In genomic region chr19:4468363-4468762, GRCm38 (mm10) we compare ENCODE assay signal across 11 mouse cellular contexts. TPM values are rescaled to one million over a fixed set of nuclear protein-coding genes. Genes with fewer than 3 reads are reported as not detected.
A peak's percentile ranks its signal among the peaks of the same experiment; 100 is the strongest.
DNase-seq lines count a peak whose midpoint lies in the region; ATAC-seq and TF ChIP-seq lines count a peak whose summit lies in the region.
"Had no signal": no experiment of that assay in that cellular context is flagged by ENCODE, and none has a peak within 500 bp of the region (broad histone marks: within the 10 kb centered on the region; RNA-seq: fewer than 3 reads in every experiment).

No protein-coding gene starts in this region.

- TF ChIP-seq POLR2A in CH12.LX (IDR thresholded peaks at IDR 0.05; ENCODE audit: low read depth, low read length) = no peak

- dilution Hi-C loops in CH12.LX (cut with MboI; ENCODE audit: extremely low pct_ligation_motif_present, extremely low pct_unique_long_range_greater_than_20kb, low sequenced_read_pairs) = no loop called here

- H3K9ac ChIP-seq in CH12.LX (ENCODE audit: insufficient read depth, low read depth) = no peak overlapping the region
- H3K9ac ChIP-seq in liver, embryonic 14.5 days (replicated peaks) = no peak overlapping the region
- H3K9ac ChIP-seq in midbrain, embryonic 16.5 days (ENCODE audit: low read depth, low read length) = no peak overlapping the region
- H3K9ac ChIP-seq: neural tube, embryonic 12.5 days had no signal

- H3K79me2 ChIP-seq in CH12.LX (replicated peaks; ENCODE audit: control insufficient read depth, extremely low read depth, insufficient read depth, poor library complexity, severe bottlenecking) = no peaks in the 10 kb centered on the region

- no peaks in the 10 kb centered on the region for H3K36me3 ChIP-seq in CH12.LX (replicated peaks in 1 of 2; ENCODE audit: control insufficient read depth in 1 of 2, insufficient read depth in 1 of 2, low read length in 1 of 2)
- no peaks in the 10 kb centered on the region for H3K36me3 ChIP-seq in liver, embryonic 14.5 days (replicated peaks; ENCODE audit: control insufficient read depth, insufficient read depth, low read depth)
- no peaks in the 10 kb centered on the region for H3K36me3 ChIP-seq in midbrain, embryonic 16.5 days (ENCODE audit: control insufficient read depth, insufficient read depth, low read length)
- H3K36me3 ChIP-seq: neural tube, embryonic 12.5 days had no signal

- in situ Hi-C loops in CH12.LX (cut with MboI; ENCODE audit: low pct_ligation_motif_present, low pct_unique_long_range_greater_than_20kb, low sequenced_read_pairs) = no loop called here

- peaks cover 6% of the 10 kb centered on the region for H3K27me3 ChIP-seq in CH12.LX (replicated peaks)
- no peaks in the 10 kb centered on the region for H3K27me3 ChIP-seq in liver, embryonic 14.5 days (ENCODE audit: control insufficient read depth, insufficient read depth, low read length)
- no peaks in the 10 kb centered on the region for H3K27me3 ChIP-seq in midbrain, embryonic 16.5 days (ENCODE audit: control insufficient read depth, insufficient read depth, low read depth, low read length)
- H3K27me3 ChIP-seq: neural tube, embryonic 12.5 days had no signal

- peak; percentile 19 for DNase-seq in kidney, adult 11 months
- DNase-seq in kidney, postnatal 10 days = no peak
- peak; percentile 24 for DNase-seq in CH12.LX (ENCODE audit: extremely low read depth)
- peak; percentile 63 for DNase-seq in adrenal gland, postnatal 36 days
- no peak for DNase-seq in liver, embryonic 14.5 days (ENCODE audit: low read depth in 3 of 3, low spot score in 3 of 3)
- DNase-seq in frontal cortex, postnatal 10 days (ENCODE audit: low spot score in 2 of 2) = no peak

- WGBS in liver, embryonic 14.5 days (ENCODE audit: insufficient replicate concordance) = 20% methylated on average over 5 of the region's 5 CpGs
- WGBS in midbrain, embryonic 16.5 days = 32% methylated on average over 5 of the region's 5 CpGs

- no peak overlapping the region for H3K4me3 ChIP-seq in CH12.LX (replicated peaks in 1 of 3; ENCODE audit: low read depth in 2 of 3, low read length in 2 of 3, poor library complexity in 1 of 3)
- no peak overlapping the region for H3K4me3 ChIP-seq in liver, embryonic 14.5 days (ENCODE audit: insufficient read depth in 1 of 2, low read depth in 2 of 2, low read length in 2 of 2)
- H3K4me3 ChIP-seq in midbrain, embryonic 16.5 days (ENCODE audit: low read depth, low read length) = no peak overlapping the region
- H3K4me3 ChIP-seq: neural tube, embryonic 12.5 days had no signal

- TF ChIP-seq CTCF in CH12.LX (conservative IDR thresholded peaks at IDR 0.05 in 1 of 2, IDR thresholded peaks at IDR 0.05 in 1 of 2; ENCODE audit: low read depth in 2 of 2, low read length in 2 of 2) = peak; percentile 38 to 60; a peak in 3 of 4 replicates
- peak; percentile 72 for TF ChIP-seq CTCF in liver, embryonic 14.5 days (IDR thresholded peaks at IDR 0.05; ENCODE audit: low read depth)

- no peak overlapping the region for H3K27ac ChIP-seq in CH12.LX (ENCODE audit: insufficient read depth, low read depth)
- no peak overlapping the region for H3K27ac ChIP-seq in liver, embryonic 14.5 days
- no peak overlapping the region for H3K27ac ChIP-seq in midbrain, embryonic 16.5 days (ENCODE audit: low read length)
- H3K27ac ChIP-seq: neural tube, embryonic 12.5 days had no signal

- no peak for TF ChIP-seq EP300 in CH12.LX (IDR thresholded peaks at IDR 0.05; ENCODE audit: low read length)
- TF ChIP-seq EP300 in liver, embryonic 14.5 days (IDR thresholded peaks at IDR 0.05; ENCODE audit: low read depth) = no peak

- no peaks in the 10 kb centered on the region for H3K9me3 ChIP-seq in CH12.LX (replicated peaks; ENCODE audit: low read length)
- H3K9me3 ChIP-seq in liver, embryonic 14.5 days (ENCODE audit: control insufficient read depth, low read length) = no peaks in the 10 kb centered on the region
- H3K9me3 ChIP-seq in midbrain, embryonic 16.5 days (replicated peaks; ENCODE audit: control insufficient read depth, low read length, poor library complexity, severe bottlenecking) = no peaks in the 10 kb centered on the region
- H3K9me3 ChIP-seq: neural tube, embryonic 12.5 days had no signal

- no peak overlapping the region for H3K4me2 ChIP-seq in CH12.LX (ENCODE audit: insufficient read depth, low read depth, poor library complexity, severe bottlenecking)
- H3K4me2 ChIP-seq in liver, embryonic 14.5 days (ENCODE audit: low read depth) = no peak overlapping the region
- H3K4me2 ChIP-seq in midbrain, embryonic 16.5 days (ENCODE audit: low read length) = no peak overlapping the region
- H3K4me2 ChIP-seq: neural tube, embryonic 12.5 days had no signal

- H3K4me1 ChIP-seq in CH12.LX (ENCODE audit: control insufficient read depth in 1 of 2, insufficient read depth in 2 of 2) = 0 out of 4 replicates have a peak, but pooled peaks cover 0 to 2% of the 10 kb centered on the region in 2 experiments
- H3K4me1 ChIP-seq in liver, embryonic 14.5 days (replicated peaks; ENCODE audit: control insufficient read depth in 2 of 2, insufficient read depth in 2 of 2, low read length in 1 of 2) = no peaks in the 10 kb centered on the region; a peak in 2 of 4 replicates
- no peaks in the 10 kb centered on the region for H3K4me1 ChIP-seq in midbrain, embryonic 16.5 days (ENCODE audit: control insufficient read depth, insufficient read depth, low read length)
- H3K4me1 ChIP-seq: neural tube, embryonic 12.5 days had no signal

- no peak for ATAC-seq in liver, embryonic 14.5 days (ENCODE audit: insufficient read depth)
- ATAC-seq in midbrain, embryonic 16.5 days = no peak
- ATAC-seq in erythroblast, adult 5-6 weeks (replicated peaks; ENCODE audit: low FRiP score, poor library complexity, severe bottlenecking) = no peak

- no peak; the same call in none of the 2 replicates for TF ChIP-seq RAD21 in CH12.LX (IDR thresholded peaks at IDR 0.05; ENCODE audit: low read depth, low read length)

TF ChIP-seq in CH12.LX, 34 proteins besides CTCF, POLR2A, EP300 and RAD21:
- TF ChIP-seq MYC (IDR thresholded peaks at IDR 0.05; ENCODE audit: low read depth, low read length) = 0 out of 2 replicates have a peak, but pooled peaks have one; percentile 34
- TF ChIP-seq SMC3 (IDR thresholded peaks at IDR 0.05; ENCODE audit: low read depth, low read length) = no peak
- TF ChIP-seq IRF4 (IDR thresholded peaks at IDR 0.05; ENCODE audit: low read depth, low read length) = no peak
- TF ChIP-seq PAX5 (IDR thresholded peaks at IDR 0.05; ENCODE audit: low read length) = no peak
- 0 out of 2 replicates have a peak, but pooled peaks have one; percentile 11 for TF ChIP-seq ELF1 (IDR thresholded peaks at IDR 0.05; ENCODE audit: low read depth, low read length)

RNA-seq across cellular contexts. Expression of gene Syt12, which starts 8.9 kb away (rescaled TPM):
- 0.04 and 0.17 TPM in 2 replicates for total RNA-seq in CH12.LX (2012; rRNA removed)
- not detected in 2 replicates for total RNA-seq in CH12.LX (2014; rRNA removed)
- 0.16 and 0.50 TPM in 2 replicates for polyA plus RNA-seq in CH12.LX (2012; ENCODE audit: insufficient read length, low read depth)
- 10 to 100 TPM; 66.1 to 69.9 TPM for total RNA-seq in adrenal gland, postnatal 36 days (2021)
- 0.06 and 0.15 TPM in 2 replicates for polyA plus RNA-seq in liver, embryonic 14.5 days (2012; rRNA removed)
- 0.06 and 0.14 TPM in 2 replicates for polyA plus RNA-seq in liver, embryonic 14.5 days (2014; fragmentation: Nextera tagmentation; extraction: Ambion mirVana)
- 3.2 and 5.2 TPM in 2 replicates for polyA plus RNA-seq in midbrain, embryonic 16.5 days (2015; fragmentation: Nextera tagmentation; extraction: Ambion mirVana)
- not detected in 2 replicates for total RNA-seq in erythroblast, adult 5-6 weeks (2015; ENCODE audit: low replicate concordance)
- total RNA-seq in erythroblast, adult 5-6 weeks (2017; ENCODE audit: low replicate concordance) = not detected in 2 replicates

RNA-seq across cellular contexts. Expression of gene Rhod, which starts 29.1 kb away (rescaled TPM):
- total RNA-seq in CH12.LX (2012; rRNA removed) (14.9 and 19.3 TPM in 2 replicates), CH12.LX (2014; rRNA removed) (16.6 and 20.1 TPM in 2 replicates)
- polyA plus RNA-seq in CH12.LX (2012; ENCODE audit: insufficient read length, low read depth) = 14.4 and 15.3 TPM in 2 replicates
- total RNA-seq in adrenal gland, postnatal 36 days (2021) = 10 to 100 TPM; 25.8 to 26.8 TPM
- 3.8 and 5.3 TPM in 2 replicates for polyA plus RNA-seq in liver, embryonic 14.5 days (2012; rRNA removed)
- polyA plus RNA-seq in liver, embryonic 14.5 days (2014; fragmentation: Nextera tagmentation; extraction: Ambion mirVana) = 6.2 and 6.4 TPM in 2 replicates
- 3.8 and 3.9 TPM in 2 replicates for polyA plus RNA-seq in midbrain, embryonic 16.5 days (2015; fragmentation: Nextera tagmentation; extraction: Ambion mirVana)
- total RNA-seq in erythroblast, adult 5-6 weeks (2015; ENCODE audit: low replicate concordance) = not detected in 2 replicates
- total RNA-seq in erythroblast, adult 5-6 weeks (2017; ENCODE audit: low replicate concordance) = not detected in 2 replicates

RNA-seq across cellular contexts. Expression of gene 2010003K11Rik, which starts 30.0 kb away (rescaled TPM):
- total RNA-seq in CH12.LX (2012; rRNA removed) = not detected in 2 replicates
- not detected in 2 replicates for total RNA-seq in CH12.LX (2014; rRNA removed)
- not detected in 2 replicates for polyA plus RNA-seq in CH12.LX (2012; ENCODE audit: insufficient read length, low read depth)
- 10 to 100 TPM; 25.2 to 36.9 TPM for total RNA-seq in adrenal gland, postnatal 36 days (2021)
- polyA plus RNA-seq in liver, embryonic 14.5 days (2012; rRNA removed) = 0.03 TPM in 1 of 2 replicates, not detected in the other
- polyA plus RNA-seq in liver, embryonic 14.5 days (2014; fragmentation: Nextera tagmentation; extraction: Ambion mirVana) = 0.08 and 0.15 TPM in 2 replicates
- polyA plus RNA-seq in midbrain, embryonic 16.5 days (2015; fragmentation: Nextera tagmentation; extraction: Ambion mirVana) = not detected in 2 replicates
- not detected in 2 replicates for total RNA-seq in erythroblast, adult 5-6 weeks (2015; ENCODE audit: low replicate concordance)
- total RNA-seq in erythroblast, adult 5-6 weeks (2017; ENCODE audit: low replicate concordance) = 0.94 TPM in 1 of 2 replicates, not detected in the other
- total RNA-seq: gastrocnemius, adult 18-20 months; left cerebral cortex, adult 8-10 months had no signal
- polyA plus RNA-seq: neural tube, embryonic 12.5 days had no signal

RNA-seq across cellular contexts. Expression of gene Pcx, which starts 41.9 kb away (rescaled TPM):
- total RNA-seq in CH12.LX (2012; rRNA removed) = 9.2 and 10.7 TPM in 2 replicates
- total RNA-seq in CH12.LX (2014; rRNA removed) = 7.3 and 7.7 TPM in 2 replicates
- polyA plus RNA-seq in CH12.LX (2012; ENCODE audit: insufficient read length, low read depth) = 13.6 and 14.2 TPM in 2 replicates
- 100 to 1,000 TPM; 683 to 762 TPM for total RNA-seq in adrenal gland, postnatal 36 days (2021)
- polyA plus RNA-seq in liver, embryonic 14.5 days (2012; rRNA removed) = 14.7 and 16.4 TPM in 2 replicates
- polyA plus RNA-seq in liver, embryonic 14.5 days (2014; fragmentation: Nextera tagmentation; extraction: Ambion mirVana) = 25.6 and 29.1 TPM in 2 replicates
- 25.1 and 35.3 TPM in 2 replicates for polyA plus RNA-seq in midbrain, embryonic 16.5 days (2015; fragmentation: Nextera tagmentation; extraction: Ambion mirVana)
- total RNA-seq in erythroblast, adult 5-6 weeks (2015; ENCODE audit: low replicate concordance) = 15.0 and 32.6 TPM in 2 replicates
- 31.5 and 31.9 TPM in 2 replicates for total RNA-seq in erythroblast, adult 5-6 weeks (2017; ENCODE audit: low replicate concordance)

Comparison
In these comparisons a context has a peak if more than half of its experiments do, and no peak if none do; other contexts are left out.
1. DNase-seq: peak in kidney, adult 11 months (single experiment), CH12.LX (single experiment) and adrenal gland, postnatal 36 days (2 of 2); none in kidney, postnatal 10 days (single experiment), liver, embryonic 14.5 days (0 of 3) and frontal cortex, postnatal 10 days (0 of 2).
2. RNA of gene Syt12, which starts 8.9 kb away (total RNA-seq): 66.1 to 69.9 TPM in adrenal gland, postnatal 36 days; 0.04 to 0.17 TPM in CH12.LX and not detected in erythroblast, adult 5-6 weeks; every median in the first group is over 10 times any median in the second.
3. RNA of gene Rhod, which starts 29.1 kb away (total RNA-seq): 25.8 to 26.8 TPM in adrenal gland, postnatal 36 days and 14.9 to 20.1 TPM in CH12.LX; not detected in erythroblast, adult 5-6 weeks; every median in the first group is over 10 times any median in the second.
4. RNA of gene 2010003K11Rik, which starts 30.0 kb away (total RNA-seq): 25.2 to 36.9 TPM in adrenal gland, postnatal 36 days; 0.94 TPM in erythroblast, adult 5-6 weeks and not detected in CH12.LX; every median in the first group is over 10 times any median in the second.